Mouse (Mus musculus) limb, embryonic 15.5 days (tissue): ENCODE data around the gene Phyhd1. TPM values are rescaled to one million over a fixed set of nuclear protein-coding genes. Genes with fewer than 3 reads are reported as not detected.

Experiments
- ATAC-seq: fragments of 200-750 bp; cut with Nextera tagmentation; 2 replicates; pipeline ENCODE4 v1.8.0; 2017; ENCODE audit warnings: low read depth, moderate TSS enrichment; ENCODE audit not compliant: insufficient number of reproducible peaks, low FRiP score, low TSS enrichment
- H3K27ac ChIP-seq: fragments of 300-500 bp; sonication (generic); 2 replicates; pipeline ENCODE4 v1.5.1; 2015; ENCODE audit warnings: moderate library complexity, mild to moderate bottlenecking, inconsistent platforms
- H3K27me3 ChIP-seq: fragments of 300-500 bp; sonication (generic); 2 replicates; pipeline ENCODE4 v1.6.1; 2015; ENCODE audit warnings: inconsistent platforms
- H3K36me3 ChIP-seq: fragments of 300-500 bp; sonication (generic); 2 replicates; pipeline ENCODE4 v1.6.1; 2015; ENCODE audit warnings: inconsistent platforms
- H3K4me1 ChIP-seq: fragments of 300-500 bp; sonication (generic); 2 replicates; pipeline ENCODE4 v1.6.1; 2015; ENCODE audit warnings: inconsistent platforms
- H3K4me2 ChIP-seq: fragments of 300-500 bp; sonication (generic); 2 replicates; pipeline ENCODE4 v1.6.1; 2015; ENCODE audit warnings: mild to moderate bottlenecking, inconsistent platforms
- H3K4me3 ChIP-seq: fragments of 300-500 bp; sonication (generic); 2 replicates; pipeline ENCODE4 v1.5.1; 2015; ENCODE audit warnings: mild to moderate bottlenecking, inconsistent platforms
- H3K9ac ChIP-seq: fragments of 300-500 bp; sonication (generic); 2 replicates; pipeline ENCODE4 v1.6.1; 2015; ENCODE audit warnings: inconsistent platforms
- H3K9me3 ChIP-seq: fragments of 300-500 bp; sonication (generic); 2 replicates; pipeline ENCODE4 v1.6.1; 2016; ENCODE audit warnings: inconsistent platforms
- WGBS: fragments of 180-500 bp; shearing (Covaris S2); methylation state at CpG from one replicate; pipeline ENCODE4 v1.1.7; 2015; 5-methylcytosine and 5-hydroxymethylcytosine counted together
- polyA plus RNA-seq: library from polyadenylated mRNA; unstranded; fragments of >200 nt; fragmentation: Nextera tagmentation; extraction: Ambion mirVana; gene quantifications from 2 replicates; pipeline ENCODE4 v1.2.1, GENCODE M21; 2015

Phyhd1 gene
- polyA plus RNA-seq: 5.9 and 6.8 TPM in 2 replicates

- peaks cover 52% of the 10 kb centered on the region for H3K4me1 ChIP-seq
- peak within 1 kb of the TSS; percentile 89 for H3K27ac ChIP-seq
- no peaks in the 10 kb centered on the region for H3K9me3 ChIP-seq
- H3K27me3 ChIP-seq: no peaks in the 10 kb centered on the region
- ATAC-seq: 0 out of 2 replicates have a peak, but pooled peaks have one; percentile 45
- H3K9ac ChIP-seq: 0 out of 2 replicates have a peak within 1 kb of the TSS, but pooled peaks have one; percentile 8
- peak within 1 kb of the TSS; percentile 7; the same call in 1 of the 2 replicates for H3K4me2 ChIP-seq
- H3K36me3 ChIP-seq: peaks cover 34% of the 10 kb centered on the region
- no peak within 1 kb of the TSS for H3K4me3 ChIP-seq
- 37% methylated on average over 5 of the region's 5 CpGs for WGBS
Observed at GRCm38 (mm10) chr2:30265767-30266253, at the start of gene Phyhd1. Phyhd1 (plus strand) TSS chr2:30266203.

GRCm38 (mm10) chr2:30216293-30216692 lies 49.7 kb upstream of the Phyhd1 start:
- Histone ChIP-seq H3K27me3 (no peaks in the 10 kb centered on the region), H3K9ac (no peak overlapping the region), H3K9me3 (no peaks in the 10 kb centered on the region), H3K27ac (no peak overlapping the region), H3K4me1 (no peaks in the 10 kb centered on the region), H3K4me2 (no peak overlapping the region), H3K4me3 (no peak overlapping the region), H3K36me3 (no peaks in the 10 kb centered on the region)
- WGBS: 90% methylated on average over 5 of the region's 5 CpGs
- ATAC-seq: no peak

GRCm38 (mm10) chr2:30235593-30235992 lies 30.4 kb upstream of the Phyhd1 start:
- no peak overlapping the region for H3K9ac ChIP-seq
- no peak overlapping the region for H3K4me3 ChIP-seq
- no peak overlapping the region for H3K4me2 ChIP-seq
- H3K4me1 ChIP-seq: peaks cover 26% of the 10 kb centered on the region
- H3K27me3 ChIP-seq: no peaks in the 10 kb centered on the region
- H3K36me3 ChIP-seq: peaks cover 6% of the 10 kb centered on the region
- no peak overlapping the region for H3K27ac ChIP-seq
- no peaks in the 10 kb centered on the region for H3K9me3 ChIP-seq
- ATAC-seq: no peak
- 66% methylated on average over 5 of the region's 5 CpGs for WGBS

GRCm38 (mm10) chr2:30236426-30237198 lies 29.4 kb upstream of the Phyhd1 start:
- no peaks in the 10 kb centered on the region for H3K9me3 ChIP-seq
- H3K9ac ChIP-seq: peak overlapping the region; percentile 83
- peaks cover 17% of the 10 kb centered on the region for H3K36me3 ChIP-seq
- no peaks in the 10 kb centered on the region for H3K27me3 ChIP-seq
- no peak for ATAC-seq
- peak overlapping the region; percentile 77 for H3K4me2 ChIP-seq
- H3K4me3 ChIP-seq: peak overlapping the region; percentile 89
- H3K4me1 ChIP-seq: peaks cover 27% of the 10 kb centered on the region
- 2% methylated on average over 18 of the region's 18 CpGs for WGBS
- peak overlapping the region; percentile 94 for H3K27ac ChIP-seq

DNA sequence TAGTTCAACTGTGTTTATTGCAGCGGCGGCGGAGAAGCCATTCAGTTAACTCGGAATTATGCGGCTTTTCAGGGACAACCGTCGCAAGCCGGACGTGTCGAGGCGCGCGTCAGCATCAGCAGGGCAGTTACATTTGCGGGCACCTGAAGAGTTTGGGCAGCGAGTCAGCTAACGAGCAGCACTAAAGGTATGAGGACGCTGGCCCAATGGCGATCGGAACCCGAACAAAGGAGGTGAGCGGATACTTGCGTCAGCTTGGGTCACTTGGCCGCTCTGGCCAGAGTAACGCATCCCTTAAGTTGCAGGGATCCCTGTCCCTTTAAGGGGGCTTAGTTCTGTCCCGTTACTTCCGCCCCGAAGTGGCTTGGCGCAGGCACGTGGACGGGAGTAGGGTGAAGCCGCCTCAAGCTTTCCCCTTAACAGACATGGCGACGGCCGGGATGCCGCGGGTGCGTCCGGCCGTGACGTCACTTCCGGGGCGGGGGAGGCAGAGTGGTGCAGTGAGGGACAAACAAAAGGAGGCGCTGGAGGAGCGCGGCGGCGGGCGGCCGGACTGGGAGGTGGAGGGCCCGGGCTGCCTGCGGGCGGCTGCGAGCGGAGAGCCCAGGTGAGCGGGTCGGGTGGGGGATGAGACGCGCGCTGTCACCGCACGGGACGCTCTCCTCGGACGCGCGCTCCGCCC lies 28.7 kb upstream of the Phyhd1 start, which contains the start of gene Lrrc8a:
TSS of gene Lrrc8a (plus strand) at position 517 of the 682 bp plus-strand sequence.
- peaks cover 30% of the 10 kb centered on the region for H3K4me1 ChIP-seq
- H3K4me2 ChIP-seq: peak within 1 kb of the TSS; percentile 77
- no peaks in the 10 kb centered on the region for H3K27me3 ChIP-seq
- no peaks in the 10 kb centered on the region for H3K9me3 ChIP-seq
- peak; percentile 97 for ATAC-seq
- WGBS: under 1% methylated on average over 64 of the region's 67 CpGs
- H3K4me3 ChIP-seq: peak within 1 kb of the TSS; percentile 89
- peaks cover 23% of the 10 kb centered on the region for H3K36me3 ChIP-seq
- peak within 1 kb of the TSS; percentile 94 for H3K27ac ChIP-seq
- peak within 1 kb of the TSS; percentile 83 for H3K9ac ChIP-seq

DNA sequence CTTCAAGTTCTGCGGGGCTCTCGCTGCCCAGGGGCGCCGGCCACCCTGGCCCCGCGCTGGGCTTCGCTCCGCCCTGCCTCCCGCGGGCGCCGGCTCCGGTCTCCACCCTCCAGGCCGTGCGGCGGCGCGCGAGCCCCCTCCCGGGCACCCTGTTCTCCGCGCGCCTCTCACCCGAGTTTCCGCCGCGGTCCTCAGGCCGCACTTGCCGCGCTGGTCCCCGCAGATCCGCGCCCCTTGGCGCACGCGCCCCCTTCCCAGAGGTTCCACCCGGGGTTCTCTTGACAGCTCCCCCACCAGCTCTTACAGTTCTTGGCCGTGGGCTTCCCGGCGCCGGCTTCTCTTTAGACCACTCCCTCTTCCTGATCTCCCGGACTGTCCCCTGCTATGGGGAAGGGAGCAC lies 28.1 kb upstream of the Phyhd1 start:
- peak; percentile 87 for ATAC-seq
- Histone ChIP-seq H3K9ac (peak overlapping the region; percentile 83), H3K27me3 (no peaks in the 10 kb centered on the region), H3K9me3 (no peaks in the 10 kb centered on the region), H3K27ac (peak overlapping the region; percentile 94), H3K4me3 (peak overlapping the region; percentile 89), H3K4me2 (peak overlapping the region; percentile 76), H3K4me1 (peaks cover 34% of the 10 kb centered on the region), H3K36me3 (peaks cover 28% of the 10 kb centered on the region)
- under 1% methylated on average over 37 of the region's 42 CpGs for WGBS

GRCm38 (mm10) chr2:30238906-30239465 lies 27.0 kb upstream of the Phyhd1 start:
- H3K4me1 ChIP-seq: peaks cover 42% of the 10 kb centered on the region
- H3K27me3 ChIP-seq: no peaks in the 10 kb centered on the region
- 71% methylated on average over 3 of the region's 3 CpGs for WGBS
- H3K4me3 ChIP-seq: peak overlapping the region; percentile 89
- no peak for ATAC-seq
- peak overlapping the region; percentile 76 for H3K4me2 ChIP-seq
- no peaks in the 10 kb centered on the region for H3K9me3 ChIP-seq
- peak overlapping the region; percentile 57; the same call in 1 of the 2 replicates for H3K27ac ChIP-seq
- H3K9ac ChIP-seq: peak overlapping the region; percentile 83
- peaks cover 38% of the 10 kb centered on the region for H3K36me3 ChIP-seq

DNA sequence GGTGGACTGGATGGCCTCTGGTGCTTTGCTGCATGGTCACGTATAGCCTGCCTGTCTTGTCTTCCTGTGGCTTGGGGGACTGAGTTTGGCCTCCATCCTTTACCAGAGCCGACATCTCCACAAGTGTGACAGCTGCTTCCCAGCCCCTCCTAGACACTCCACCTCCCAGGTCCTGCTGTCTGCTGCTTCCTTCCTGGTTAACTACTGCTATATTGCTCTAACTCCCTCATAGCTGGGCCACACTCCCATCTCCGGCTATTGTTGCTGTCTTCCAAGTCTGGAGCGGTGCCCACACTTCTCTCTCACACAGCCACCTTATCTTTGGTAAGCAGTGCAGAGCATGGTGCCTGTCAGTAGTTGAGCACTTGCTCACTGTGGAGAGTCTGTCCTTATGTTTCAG lies 26.2 kb upstream of the Phyhd1 start:
- no peak for ATAC-seq
- Histone ChIP-seq H3K4me3 (no peak overlapping the region), H3K27ac (0 out of 2 replicates have a peak overlapping the region, but pooled peaks have one; percentile 2), H3K36me3 (peaks cover 46% of the 10 kb centered on the region), H3K4me1 (peaks cover 49% of the 10 kb centered on the region), H3K9me3 (no peaks in the 10 kb centered on the region), H3K4me2 (no peak overlapping the region), H3K27me3 (no peaks in the 10 kb centered on the region), H3K9ac (no peak overlapping the region)
- WGBS: 70% methylated on average over 4 of the region's 4 CpGs

DNA sequence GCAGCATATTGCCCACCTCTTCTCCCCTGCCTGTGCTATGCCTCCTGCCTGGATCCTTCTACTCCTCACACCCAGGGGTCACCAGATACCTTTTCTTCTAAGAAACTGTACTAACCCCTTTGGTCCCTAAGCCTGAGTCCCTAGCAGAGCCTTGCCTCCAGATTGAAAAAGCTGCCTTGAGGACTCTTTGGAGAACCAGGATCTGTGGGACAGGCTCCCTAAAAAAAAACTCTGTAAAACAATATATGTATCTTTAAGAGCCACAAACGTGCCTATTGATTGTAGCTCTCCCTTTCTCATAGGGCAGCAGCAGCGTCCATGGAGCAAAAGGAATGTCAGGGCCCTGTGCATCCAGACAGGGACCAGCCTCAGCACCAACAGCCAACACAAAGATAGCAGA lies 25.7 kb upstream of the Phyhd1 start, which contains the start of gene Gm28035:
TSS of gene Gm28035 (plus strand) at position 301 of the 400 bp plus-strand sequence.
- peaks cover 47% of the 10 kb centered on the region for H3K36me3 ChIP-seq
- H3K27ac ChIP-seq: peak within 1 kb of the TSS; percentile 57; the same call in 1 of the 2 replicates
- WGBS: 83% methylated on average over 2 of the region's 2 CpGs
- H3K9ac ChIP-seq: peak within 1 kb of the TSS; percentile 17; the same call in 1 of the 2 replicates
- peak within 1 kb of the TSS; percentile 76; the same call in 1 of the 2 replicates for H3K4me2 ChIP-seq
- no peak for ATAC-seq
- no peaks in the 10 kb centered on the region for H3K27me3 ChIP-seq
- no peaks in the 10 kb centered on the region for H3K9me3 ChIP-seq
- H3K4me3 ChIP-seq: no peak within 1 kb of the TSS
- peaks cover 53% of the 10 kb centered on the region for H3K4me1 ChIP-seq

DNA sequence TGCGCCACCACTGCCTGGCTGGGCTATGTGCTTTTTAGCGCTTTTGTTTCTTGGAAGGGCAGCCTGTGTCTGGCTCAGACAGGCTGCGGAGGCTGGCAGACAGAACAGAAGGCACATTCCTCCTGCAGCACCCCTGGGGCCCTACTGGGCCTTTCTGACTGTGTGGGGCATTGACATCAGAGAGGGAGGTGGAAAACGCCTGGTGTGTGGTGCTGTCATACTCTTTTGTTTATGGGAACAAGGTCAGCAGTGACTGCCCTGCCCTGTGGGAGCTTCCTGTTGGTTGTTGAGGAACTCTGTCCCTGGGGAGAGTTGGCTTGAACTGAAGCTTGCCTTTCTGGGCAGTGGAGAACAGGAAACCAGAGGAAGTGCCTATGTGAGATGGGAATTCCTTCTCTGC lies 23.5 kb upstream of the Phyhd1 start:
- peaks cover 51% of the 10 kb centered on the region for H3K4me1 ChIP-seq
- no peak overlapping the region for H3K9ac ChIP-seq
- H3K9me3 ChIP-seq: no peaks in the 10 kb centered on the region
- H3K36me3 ChIP-seq: peaks cover 57% of the 10 kb centered on the region
- no peak overlapping the region for H3K4me3 ChIP-seq
- no peaks in the 10 kb centered on the region for H3K27me3 ChIP-seq
- H3K4me2 ChIP-seq: no peak overlapping the region
- no peak overlapping the region for H3K27ac ChIP-seq
- 49% methylated on average over 4 of the region's 4 CpGs for WGBS
- ATAC-seq: no peak

DNA sequence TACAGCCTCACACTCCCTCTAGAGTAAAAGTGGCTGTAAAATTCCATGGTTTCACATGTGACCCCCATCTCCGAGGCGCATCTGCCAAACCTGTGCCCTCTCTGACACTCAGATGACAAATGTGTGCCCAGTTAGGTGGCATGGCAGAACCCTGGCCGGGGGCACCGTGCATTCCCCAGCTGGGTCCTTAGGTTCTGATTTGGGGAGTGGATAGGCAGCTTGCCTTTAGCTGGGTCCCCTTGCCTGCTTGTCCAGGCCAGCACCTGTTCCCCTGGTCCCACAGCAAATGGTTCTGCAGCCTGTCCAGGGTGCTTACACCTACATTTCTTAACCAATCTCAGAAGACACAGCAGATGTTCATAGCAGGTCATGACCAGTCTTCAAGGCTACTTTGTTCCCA lies 22.6 kb upstream of the Phyhd1 start:
- Histone ChIP-seq H3K4me1 (peaks cover 50% of the 10 kb centered on the region), H3K27me3 (no peaks in the 10 kb centered on the region), H3K9me3 (no peaks in the 10 kb centered on the region), H3K9ac (no peak overlapping the region), H3K36me3 (peaks cover 63% of the 10 kb centered on the region), H3K27ac (no peak overlapping the region; the same call in 1 of the 2 replicates), H3K4me2 (no peak overlapping the region), H3K4me3 (no peak overlapping the region)
- no peak for ATAC-seq
- 86% methylated on average over 4 of the region's 4 CpGs for WGBS
